Mouse (Mus musculus) heart, postnatal 0 days (tissue): ENCODE measurements at regions not wholly inside any gene's neighbourhood (a gene's known extent, or its start where the extent isn't known, plus 50 kb on each side); places are given as distances from the start of the nearest gene placed in this dataset.
A peak's percentile ranks its signal among the peaks of the same experiment; 100 is the strongest.

ENCODE experiments used
- ATAC-seq: fragments of 200-750 bp; cut with Nextera tagmentation; 2 replicates; pipeline ENCODE4 v1.8.0; 2017; ENCODE audit warnings: low read depth, moderate number of reproducible peaks, moderate library complexity; ENCODE audit not compliant: insufficient read depth
- DNase-seq: peaks from one replicate; pipeline ENCODE4 v3.0.0-alpha.2; 2016; ENCODE audit warnings: low spot score
- H3K27ac ChIP-seq: fragments of 300-500 bp; sonication (generic); 2 replicates; pipeline ENCODE4 v1.5.1; 2014; ENCODE audit warnings: low read depth, mild to moderate bottlenecking
- H3K27me3 ChIP-seq: fragments of 300-500 bp; sonication (generic); 2 replicates; pipeline ENCODE4 v1.6.1; 2014; ENCODE audit warnings: low read length, mixed read lengths; ENCODE audit not compliant: control insufficient read depth, insufficient read depth
- H3K36me3 ChIP-seq: fragments of 300-500 bp; sonication (generic); replicated peaks from 2 replicates; pipeline ENCODE4 v1.6.1; 2014; ENCODE audit warnings: low read length, mixed read lengths; ENCODE audit not compliant: control insufficient read depth, insufficient read depth
- H3K4me1 ChIP-seq: fragments of 300-500 bp; sonication (generic); 2 replicates; pipeline ENCODE4 v1.6.1; 2014; ENCODE audit warnings: antibody characterized with exemption; ENCODE audit not compliant: control insufficient read depth, insufficient read depth
- H3K4me2 ChIP-seq: fragments of 300-500 bp; sonication (generic); 2 replicates; pipeline ENCODE4 v1.6.1; 2014; ENCODE audit warnings: low read depth, mild to moderate bottlenecking, low read length, moderate library complexity
- H3K4me3 ChIP-seq: fragments of 300-500 bp; sonication (generic); 2 replicates; pipeline ENCODE4 v1.5.1; 2014; ENCODE audit warnings: low read depth, low read length
- H3K9ac ChIP-seq: fragments of 300-500 bp; sonication (generic); replicated peaks from 2 replicates; pipeline ENCODE4 v1.6.1; 2014; ENCODE audit warnings: low read depth, low read length, mixed read lengths
- H3K9me3 ChIP-seq: fragments of 300-500 bp; sonication (generic); replicated peaks from 2 replicates; pipeline ENCODE4 v1.6.1; 2016; ENCODE audit warnings: low read length; ENCODE audit not compliant: control insufficient read depth
- CTCF ChIP-seq: IDR thresholded peaks from 2 replicates; pipeline ENCODE4 v1.5.1; 2016; ENCODE audit warnings: antibody characterized with exemption, control low read depth, low read depth
- EP300 ChIP-seq: IDR thresholded peaks from 2 replicates; pipeline ENCODE4 v1.6.1; 2016; ENCODE audit warnings: antibody characterized with exemption, low read depth
- WGBS: fragments of 180-500 bp; shearing (Covaris S2); extraction: QIAGEN DNeasy Blood & Tissue Kit; methylation state at CpG from one replicate; pipeline ENCODE4 v1.1.7; 2014; 5-methylcytosine and 5-hydroxymethylcytosine counted together

DNA sequence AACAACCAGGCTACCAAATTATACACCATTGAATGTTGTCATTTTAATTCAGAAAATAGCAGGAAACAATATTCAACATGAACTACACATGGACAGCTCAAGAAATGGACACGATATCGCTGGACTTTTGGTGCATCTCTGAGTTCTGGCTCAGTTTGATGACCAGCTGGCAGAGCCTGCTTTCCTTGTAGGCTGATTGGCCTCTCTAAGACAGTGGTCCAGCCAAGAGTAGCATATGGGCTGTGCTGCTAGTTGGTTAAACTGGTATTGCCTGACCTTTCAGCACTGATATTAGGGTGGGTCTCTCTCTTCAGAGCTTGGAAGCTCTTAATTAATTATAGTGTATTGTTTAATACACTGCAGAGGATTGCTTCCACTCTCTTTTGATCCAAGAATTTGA is 705.8 kb upstream of the Ddx18 start:
- 85% methylated on average over 2 of the region's 2 CpGs for WGBS

DNA sequence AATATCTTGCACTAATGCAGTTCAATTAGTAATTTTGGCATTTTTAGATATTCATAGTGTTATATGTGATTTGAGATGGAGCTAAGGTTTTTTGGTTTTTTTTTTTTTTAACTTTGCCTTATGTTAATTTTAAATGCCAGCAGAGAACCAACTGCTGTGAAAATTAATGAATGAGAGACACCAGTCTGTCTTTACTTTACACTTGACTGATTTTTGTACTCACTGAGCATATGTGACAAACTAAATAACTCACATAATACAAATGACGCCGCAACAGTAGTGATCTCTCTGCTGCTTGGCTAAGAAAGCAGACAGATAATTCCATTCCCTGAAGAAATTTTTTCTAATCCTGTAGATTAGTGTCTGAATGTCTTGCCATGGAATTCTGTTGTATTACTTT is 675.2 kb upstream of the Ddx18 start:
- TF ChIP-seq EP300, result no peak
- no peak for TF ChIP-seq CTCF
- DNase-seq, result no peak
- H3K4me2 ChIP-seq, result no peak overlapping the region
- no peaks in the 10 kb centered on the region for H3K27me3 ChIP-seq
- H3K4me3 ChIP-seq, result no peak overlapping the region
- no peak overlapping the region for H3K27ac ChIP-seq
- H3K9me3 ChIP-seq, result no peaks in the 10 kb centered on the region
- no peak for ATAC-seq
- WGBS, result 78% methylated on average over 2 of the region's 2 CpGs
- no peaks in the 10 kb centered on the region for H3K4me1 ChIP-seq
- no peak overlapping the region for H3K9ac ChIP-seq
- no peaks in the 10 kb centered on the region for H3K36me3 ChIP-seq

More for the DNA sequence above, 705.8 kb upstream of the Ddx18 start:
- H3K27me3 ChIP-seq, result no peaks in the 10 kb centered on the region
- H3K36me3 ChIP-seq, result no peaks in the 10 kb centered on the region
- no peak overlapping the region for H3K4me2 ChIP-seq
- no peak for TF ChIP-seq EP300
- no peak overlapping the region for H3K9ac ChIP-seq
- ATAC-seq, result no peak
- DNase-seq, result no peak
- no peak overlapping the region for H3K4me3 ChIP-seq
- no peaks in the 10 kb centered on the region for H3K4me1 ChIP-seq
- H3K9me3 ChIP-seq, result no peaks in the 10 kb centered on the region
- no peak overlapping the region for H3K27ac ChIP-seq

DNA sequence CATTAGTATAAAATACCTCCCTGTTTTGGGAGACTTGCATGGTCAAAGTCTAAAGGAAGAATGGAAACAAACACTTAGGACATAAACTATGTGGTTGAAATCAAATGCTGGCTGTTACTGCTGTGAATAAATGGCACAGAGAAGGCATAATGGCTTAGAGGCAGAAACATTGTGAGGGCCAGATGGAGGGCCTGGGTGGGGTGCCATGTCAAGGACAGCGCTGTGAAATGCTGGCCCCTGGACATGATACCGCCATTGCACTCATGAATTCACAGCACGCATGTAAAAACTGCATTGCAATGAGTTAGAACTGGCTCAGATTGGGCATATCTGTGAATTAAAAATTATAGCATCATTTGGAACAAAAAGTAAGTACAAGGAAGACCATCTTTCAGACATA is 673.7 kb upstream of the Ddx18 start:
- WGBS, result 87% methylated on average over 3 of the region's 3 CpGs
- no peak overlapping the region for H3K27ac ChIP-seq
- DNase-seq, result no peak
- no peak overlapping the region for H3K4me3 ChIP-seq
- no peaks in the 10 kb centered on the region for H3K9me3 ChIP-seq
- H3K36me3 ChIP-seq, result no peaks in the 10 kb centered on the region
- no peaks in the 10 kb centered on the region for H3K27me3 ChIP-seq
- H3K4me1 ChIP-seq, result no peaks in the 10 kb centered on the region
- no peak overlapping the region for H3K4me2 ChIP-seq
- H3K9ac ChIP-seq, result no peak overlapping the region
- TF ChIP-seq CTCF, result no peak
- no peak for TF ChIP-seq EP300
- ATAC-seq, result no peak

DNA sequence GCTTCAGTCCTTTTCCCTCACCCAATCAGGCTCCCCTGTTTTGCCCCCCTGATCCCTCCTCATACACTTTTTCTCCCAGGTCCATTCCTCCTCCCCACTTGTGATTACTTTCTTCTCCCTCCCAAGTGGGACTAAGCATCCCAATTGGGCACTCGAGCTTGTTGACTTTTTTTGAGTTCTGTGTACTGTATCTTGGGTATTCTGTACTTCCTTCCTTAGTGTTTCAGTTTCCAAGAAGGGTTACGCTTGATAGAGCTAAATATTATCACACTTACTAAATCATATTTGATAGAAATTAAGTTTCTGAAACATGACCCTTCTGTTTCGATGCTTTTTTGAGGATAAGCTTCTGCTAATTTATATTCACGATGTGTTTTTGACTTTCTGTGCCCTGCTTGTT is 662.7 kb upstream of the Ddx18 start:
- TF ChIP-seq EP300 (no peak), CTCF (no peak)
- H3K27me3 ChIP-seq, result no peaks in the 10 kb centered on the region
- no peak overlapping the region for H3K4me3 ChIP-seq
- H3K36me3 ChIP-seq, result no peaks in the 10 kb centered on the region
- no peaks in the 10 kb centered on the region for H3K4me1 ChIP-seq
- no peak for DNase-seq
- ATAC-seq, result no peak
- H3K4me2 ChIP-seq, result no peak overlapping the region
- H3K9me3 ChIP-seq, result no peaks in the 10 kb centered on the region
- no peak overlapping the region for H3K9ac ChIP-seq
- WGBS, result 63% methylated on average over 4 of the region's 4 CpGs
- no peak overlapping the region for H3K27ac ChIP-seq

DNA sequence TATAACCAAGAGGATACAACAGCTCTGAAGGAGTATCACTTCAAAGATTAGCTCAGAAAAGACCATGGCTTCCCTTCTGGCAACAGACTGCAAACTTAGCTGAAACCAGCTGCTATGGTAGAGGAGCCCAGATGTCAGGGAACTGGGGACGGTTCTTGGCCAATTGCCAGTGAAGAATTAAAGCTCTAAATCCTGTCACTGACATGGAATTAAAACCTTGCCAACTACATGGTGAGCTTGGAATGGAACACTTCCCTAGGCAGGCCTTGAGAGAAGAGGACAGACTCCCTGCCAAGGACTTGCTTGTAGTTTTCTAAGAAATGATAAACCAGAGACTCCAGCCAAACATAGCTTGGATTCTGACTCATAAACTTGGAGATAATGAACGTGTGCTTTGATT is 644.7 kb upstream of the Ddx18 start:
- Histone ChIP-seq H3K9me3 (no peaks in the 10 kb centered on the region; the same call in 1 of the 2 replicates), H3K27me3 (no peaks in the 10 kb centered on the region), H3K4me3 (no peak overlapping the region), H3K36me3 (no peaks in the 10 kb centered on the region), H3K4me2 (no peak overlapping the region), H3K9ac (no peak overlapping the region), H3K27ac (no peak overlapping the region), H3K4me1 (no peaks in the 10 kb centered on the region)
- DNase-seq (peak; percentile 5), ATAC-seq (peak; percentile 24; the same call in 1 of the 2 replicates)
- TF ChIP-seq CTCF, result no peak
- TF ChIP-seq EP300, result no peak
- 23% methylated on average over 2 of the region's 2 CpGs for WGBS

DNA sequence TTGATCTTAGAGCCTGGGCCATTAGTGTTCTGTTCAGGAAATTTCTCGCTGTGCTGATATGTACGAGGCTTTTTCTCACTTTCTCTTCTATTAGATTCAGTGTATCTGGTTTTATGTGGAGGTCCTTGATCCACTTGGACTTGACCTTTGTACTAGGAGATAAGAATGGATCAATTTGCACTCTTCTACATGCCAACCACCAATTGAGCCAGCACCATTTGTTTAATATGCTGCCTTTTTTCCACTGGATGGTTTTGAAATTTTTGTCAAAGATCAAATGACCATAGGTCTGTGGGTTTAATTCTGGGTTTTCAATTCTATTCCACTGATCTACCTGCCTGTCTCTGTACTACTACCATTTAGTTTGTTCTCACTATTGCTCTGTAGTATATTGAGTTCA is 640.8 kb upstream of the Ddx18 start:
- no peaks in the 10 kb centered on the region for H3K36me3 ChIP-seq
- H3K9ac ChIP-seq, result no peak overlapping the region
- no peaks in the 10 kb centered on the region for H3K4me1 ChIP-seq
- no peak overlapping the region for H3K27ac ChIP-seq
- ATAC-seq (no peak), DNase-seq (no peak)
- no peak overlapping the region for H3K4me3 ChIP-seq
- TF ChIP-seq EP300, result no peak
- TF ChIP-seq CTCF, result no peak
- 59% methylated on average over 2 of the region's 2 CpGs for WGBS
- no peaks in the 10 kb centered on the region for H3K27me3 ChIP-seq
- no peak overlapping the region for H3K4me2 ChIP-seq
- no peaks in the 10 kb centered on the region; the same call in 1 of the 2 replicates for H3K9me3 ChIP-seq
